Mouse (Mus musculus) cerebellum, postnatal 25 days (tissue): ENCODE results near the gene Adcyap1.

Source experiments
- DNase-seq, 2 experiments: peaks; one replicate each; pipeline ENCODE4 v3.0.0; 2021; ENCODE audit warnings: mixed read lengths in 2 of 2

The Adcyap1 gene

GRCm38 (mm10) chr17:93198717-93199116 lies at the start of gene Adcyap1:
Gene Adcyap1, plus strand, starts transcription at chr17:93199017.
- no peak for DNase-seq

- peak; percentile 58 to 74 for DNase-seq
Measured at GRCm38 (mm10) chr17:93158280-93158851, 40.5 kb upstream of the Adcyap1 start.

GRCm38 (mm10) chr17:93169572-93169971 lies 29.2 kb upstream of the Adcyap1 start:
- no peak for DNase-seq

- no peak for DNase-seq
Measured at GRCm38 (mm10) chr17:93196846-93197245, 2.0 kb upstream of the Adcyap1 start.

GRCm38 (mm10) chr17:93198213-93198612 lies 604 bp upstream of the Adcyap1 start:
- DNase-seq, result no peak

GRCm38 (mm10) chr17:93199218-93199617 lies 401 bp downstream of the Adcyap1 start:
- peak in 1 of 2 experiments; percentile 4 for DNase-seq

GRCm38 (mm10) chr17:93199747-93200146 lies 930 bp downstream of the Adcyap1 start:
- DNase-seq, result peak; percentile 4 to 8

- peak; percentile 19 to 34 for DNase-seq
Measured at GRCm38 (mm10) chr17:93200386-93201264, 1.8 kb downstream of the Adcyap1 start.

GRCm38 (mm10) chr17:93201265-93201925 lies 2.6 kb downstream of the Adcyap1 start:
- peak; percentile 3 to 11 for DNase-seq

- DNase-seq, result peak; percentile 17 to 18
Measured at GRCm38 (mm10) chr17:93202165-93203075, 3.6 kb downstream of the Adcyap1 start.

- peak; percentile 30 to 37 for DNase-seq
Measured at GRCm38 (mm10) chr17:93203076-93204031, 4.5 kb downstream of the Adcyap1 start.

- DNase-seq, result no peak
Measured at GRCm38 (mm10) chr17:93217785-93218184, 19.0 kb downstream of the Adcyap1 start.

- no peak for DNase-seq
Measured at GRCm38 (mm10) chr17:93218640-93219039, 19.8 kb downstream of the Adcyap1 start.

- DNase-seq, result no peak
Measured at GRCm38 (mm10) chr17:93237355-93237754, 38.5 kb downstream of the Adcyap1 start.
